Mouse (Mus musculus) brain, embryonic 14.5 days (tissue): ENCODE measurements at regions not wholly inside any gene's neighbourhood (a gene's known extent, or its start where the extent isn't known, plus 50 kb on each side); places are given as distances from the start of the nearest gene placed in this dataset.

Experiments used
- CTCF ChIP-seq: fragments of 200-500 bp; IDR thresholded peaks from 2 replicates; pipeline ENCODE4 v1.5.1; 2012; ENCODE audit warnings: inconsistent platforms, mild to moderate bottlenecking, moderate library complexity, borderline replicate concordance; ENCODE audit not compliant: insufficient read depth, insufficient read length; ENCODE audit errors: extremely low read depth
- POLR2A ChIP-seq: fragments of 200-500 bp; IDR thresholded peaks from 2 replicates; pipeline ENCODE4 v1.6.1; 2012; ENCODE audit warnings: mild to moderate bottlenecking, inconsistent platforms, borderline replicate concordance; ENCODE audit not compliant: poor library complexity, insufficient read depth, insufficient read length, severe bottlenecking; ENCODE audit errors: extremely low read depth

- no peak for TF ChIP-seq CTCF
- TF ChIP-seq POLR2A, result no peak
Observed at GRCm38 (mm10) chr16:30790551-30791001, 191.1 kb downstream of the Fam43a start.
